Comparison of ENCODE assay signal across 7 mouse cellular contexts in the genomic region with DNA sequence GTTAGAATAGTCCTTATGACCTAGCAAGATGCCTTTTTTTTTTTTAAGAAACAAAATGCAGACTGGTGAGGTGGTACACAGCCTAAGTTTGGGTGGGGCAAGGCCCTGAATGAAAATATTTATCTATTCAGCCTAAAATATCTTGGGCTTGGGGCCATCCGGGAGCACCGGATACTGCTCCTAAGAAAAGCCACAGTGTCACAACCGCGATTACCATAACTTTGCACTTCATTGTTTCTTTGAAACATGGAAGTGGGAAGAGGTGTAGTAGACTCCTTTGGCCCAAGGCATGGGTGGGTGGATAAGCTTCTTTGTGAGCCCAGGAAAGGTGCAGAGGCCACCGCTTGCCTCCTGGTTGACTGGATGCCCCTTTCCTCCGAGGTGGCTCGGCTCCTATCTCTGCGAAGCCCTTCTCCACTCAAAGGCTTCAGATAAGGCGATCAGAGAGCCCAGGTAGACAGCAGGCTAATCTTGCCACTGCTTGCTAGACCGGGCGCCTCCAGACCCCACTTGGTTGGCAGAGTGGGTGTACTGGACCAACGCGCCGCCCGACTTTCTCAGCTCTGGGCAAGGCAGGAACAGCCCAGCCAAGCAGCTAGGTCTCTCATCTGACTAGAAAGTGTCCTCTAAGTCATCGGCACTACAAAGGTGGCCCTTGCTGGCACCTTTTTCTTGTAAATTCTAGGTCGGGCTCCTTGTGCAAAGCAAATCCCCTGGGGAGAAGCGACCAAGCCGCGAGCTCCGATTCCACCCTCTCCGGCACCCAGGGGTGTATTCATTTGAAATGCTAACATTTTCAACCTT. TPM values are rescaled to one million over a fixed set of nuclear protein-coding genes. Genes with fewer than 3 reads are reported as not detected.
DNase-seq lines count a peak whose midpoint lies in the region; ATAC-seq and TF ChIP-seq lines count a peak whose summit lies in the region.

No protein-coding gene starts in this region.

- H3K9me3 ChIP-seq in hindbrain, postnatal 0 days (ENCODE audit: low read length): no peaks in the 10 kb centered on the region

- no peaks in the 10 kb centered on the region for H3K36me3 ChIP-seq in testis, adult 2 months (ENCODE audit: control insufficient read depth, insufficient read depth, low read length)
- no peaks in the 10 kb centered on the region for H3K36me3 ChIP-seq in hindbrain, postnatal 0 days (ENCODE audit: insufficient read depth, low read length)
- H3K36me3 ChIP-seq in thymus, adult 2 months (ENCODE audit: control insufficient read depth, insufficient read depth, low read length): no peaks in the 10 kb centered on the region

- H3K27me3 ChIP-seq in testis, adult 2 months (ENCODE audit: control insufficient read depth, insufficient read depth, low read length): no peaks in the 10 kb centered on the region
- no peaks in the 10 kb centered on the region for H3K27me3 ChIP-seq in hindbrain, postnatal 0 days (ENCODE audit: insufficient read depth, low read length)
- no peaks in the 10 kb centered on the region for H3K27me3 ChIP-seq in thymus, adult 2 months (ENCODE audit: control insufficient read depth, insufficient read depth, low read length)

- DNase-seq in testis, postnatal 10 days (ENCODE audit: low spot score): no peak
- DNase-seq in hindbrain, postnatal 0 days (ENCODE audit: low spot score): no peak
- peak; percentile 46 for DNase-seq in thymus, adult 2 months
- DNase-seq in right cerebral cortex, postnatal 36 days (ENCODE audit: low spot score in 2 of 2): no peak

- ATAC-seq in erythroblast, adult 5-6 weeks (replicated peaks; ENCODE audit: low FRiP score, poor library complexity, severe bottlenecking): peak; percentile 43
- 0 out of 2 replicates have a peak, but pooled peaks have one; percentile 24 for ATAC-seq in hindbrain, postnatal 0 days
- peak; percentile 47 for ATAC-seq in megakaryocyte progenitor cell, adult 5-6 weeks (replicated peaks; ENCODE audit: poor library complexity)

- TF ChIP-seq CTCF in testis, adult 2 months (IDR thresholded peaks at IDR 0.05; ENCODE audit: control insufficient read depth, insufficient read depth, insufficient replicate concordance, low read depth, low read length): no peak
- no peak for TF ChIP-seq CTCF in hindbrain, postnatal 0 days (IDR thresholded peaks at IDR 0.05; ENCODE audit: low read depth)
- no peak for TF ChIP-seq CTCF in thymus, adult 2 months (IDR thresholded peaks at IDR 0.05; ENCODE audit: borderline replicate concordance, control insufficient read depth, extremely low read depth, insufficient read depth, low read length, poor library complexity)

- peak overlapping the region; percentile 97 for H3K4me2 ChIP-seq in hindbrain, postnatal 0 days (ENCODE audit: low read depth, low read length)

- peaks cover 10% of the 10 kb centered on the region for H3K4me1 ChIP-seq in testis, adult 2 months (ENCODE audit: control insufficient read depth, insufficient read depth, low read length)
- no peaks in the 10 kb centered on the region for H3K4me1 ChIP-seq in hindbrain, postnatal 0 days (ENCODE audit: insufficient read depth, low read length)
- H3K4me1 ChIP-seq in thymus, adult 2 months (replicated peaks; ENCODE audit: control insufficient read depth, insufficient read depth, low read length): peaks cover 27% of the 10 kb centered on the region

- H3K27ac ChIP-seq in testis, adult 2 months (ENCODE audit: control insufficient read depth, insufficient read depth, low read depth, low read length): peak overlapping the region; percentile 73
- no peak overlapping the region for H3K27ac ChIP-seq in hindbrain, postnatal 0 days
- peak overlapping the region; percentile 99 for H3K27ac ChIP-seq in thymus, adult 2 months (ENCODE audit: control insufficient read depth, insufficient read depth, low read length)

- no peak for TF ChIP-seq POLR2A in testis, adult 2 months (IDR thresholded peaks at IDR 0.05; ENCODE audit: control insufficient read depth, low read depth, low read length)
- TF ChIP-seq POLR2A in thymus, adult 2 months (IDR thresholded peaks at IDR 0.05; ENCODE audit: control insufficient read depth, extremely low read depth, insufficient read depth, low read length, poor library complexity): peak; percentile 21; the same call in 1 of the 2 replicates

- H3K4me3 ChIP-seq in testis, adult 2 months (ENCODE audit: control insufficient read depth, low read depth, low read length): peak overlapping the region; percentile 9; the same call in 1 of the 2 replicates
- peak overlapping the region; percentile 57 for H3K4me3 ChIP-seq in hindbrain, postnatal 0 days (ENCODE audit: low read length)
- H3K4me3 ChIP-seq in thymus, adult 2 months (ENCODE audit: control insufficient read depth, insufficient read depth, low read length): peak overlapping the region; percentile 96

- WGBS in hindbrain, postnatal 0 days: 15% methylated on average over 22 of the region's 22 CpGs
- WGBS in thymus, adult 2 months: 33% methylated on average over 22 of the region's 22 CpGs

- no peak overlapping the region for H3K9ac ChIP-seq in hindbrain, postnatal 0 days (replicated peaks; ENCODE audit: low read length)

RNA-seq across cellular contexts. Expression of a gene that starts 12.7 kb away (rescaled TPM):
- polyA plus RNA-seq in testis, adult 2 months (2012; rRNA removed): 22.5 and 35.3 TPM in 2 replicates
- 144 and 152 TPM in 2 replicates for total RNA-seq in erythroblast, adult 5-6 weeks (2015; ENCODE audit: low replicate concordance)
- 291 and 438 TPM in 2 replicates for total RNA-seq in erythroblast, adult 5-6 weeks (2017; ENCODE audit: low replicate concordance)
- 16.8 and 19.1 TPM in 2 replicates for total RNA-seq in hindbrain, postnatal 0 days (2014; rRNA removed)
- polyA plus RNA-seq in hindbrain, postnatal 0 days (2015; fragmentation: Nextera tagmentation; extraction: Ambion mirVana): 11.9 and 12.8 TPM in 2 replicates
- 87.1 and 89.0 TPM in 2 replicates for total RNA-seq in megakaryocyte progenitor cell, adult 5-6 weeks (2015)
- total RNA-seq in megakaryocyte progenitor cell, adult 5-6 weeks (2017): 93.1 and 123 TPM in 2 replicates
- polyA plus RNA-seq in thymus, adult 2 months (2012; rRNA removed): 28.4 and 37.9 TPM in 2 replicates

Comparison
In these comparisons a context has a peak if more than half of its experiments do, and no peak if none do; other contexts are left out.
1. H3K4me3 ChIP-seq: peak in every context shown above with its lines; median percentile 96 in thymus, adult 2 months; 57 in hindbrain, postnatal 0 days; 9 in testis, adult 2 months.